Mouse (Mus musculus) layer of hippocampus, adult 18-20 months (tissue): ENCODE measurements around the gene Cd70. TPM values are rescaled to one million over a fixed set of nuclear protein-coding genes. Genes with fewer than 3 reads are reported as not detected.
A peak's percentile ranks its signal among the peaks of the same experiment; 100 is the strongest.

Experiments used
- DNase-seq, 2 experiments: peaks; one replicate each; pipeline ENCODE4 v3.0.0; 2022; ENCODE audit warnings: low spot score in 2 of 2
- long read RNA-seq: library from polyadenylated mRNA; stranded (forward); transcript quantifications from one replicate; pipeline ENCODE4 v2.0.0, GENCODE M21; 2021
- total RNA-seq, 2 experiments: library from RNA; stranded (reverse); gene quantifications; 2 replicates each; pipeline ENCODE4 v1.2.3; 2021

Cd70 gene
- under 1 TPM in 1 of 2 experiments, not detected in 1; 0.40 TPM for total RNA-seq
- long read RNA-seq: 0 reads

DNA sequence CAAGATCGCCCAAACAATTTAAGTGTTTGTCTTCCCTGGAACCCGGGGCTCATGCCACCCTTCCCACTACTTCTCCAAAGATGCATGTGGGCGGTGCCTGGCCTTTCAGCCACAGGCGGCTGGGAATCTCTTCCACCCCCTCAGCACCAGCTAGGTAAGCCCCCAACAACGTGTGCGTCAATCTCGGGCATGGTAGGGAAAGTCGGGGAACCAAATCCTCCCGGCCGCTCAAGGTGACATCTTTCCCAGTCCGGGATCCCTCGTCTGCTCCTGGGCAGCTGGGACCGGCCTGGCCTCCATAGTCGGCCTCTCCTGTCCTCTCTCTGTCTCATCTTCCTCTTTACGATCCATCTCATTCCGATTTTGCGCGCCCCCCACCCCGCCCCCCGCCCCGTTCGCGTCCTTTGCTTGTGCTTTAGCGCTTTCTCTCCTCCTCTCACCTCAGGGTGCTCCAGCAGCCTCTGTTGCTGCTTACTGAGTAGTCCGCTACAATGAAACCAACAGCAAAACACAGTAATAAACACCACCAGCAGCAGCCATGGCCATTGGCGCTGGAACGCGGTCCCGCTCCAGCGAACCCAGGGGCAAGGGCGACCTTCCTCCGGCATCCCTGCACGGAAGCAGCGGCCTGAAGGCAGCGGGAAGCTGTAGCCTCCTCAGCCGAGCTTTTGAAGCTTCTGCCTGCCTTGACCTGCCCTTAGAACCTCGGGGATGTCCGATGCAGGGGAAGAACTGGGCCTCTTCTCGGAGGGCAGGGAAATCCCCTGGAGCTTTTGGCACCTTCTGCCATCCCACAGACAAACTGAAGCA lies at the start of gene Cd70:
Gene Cd70, minus strand, starts transcription at position 784 of the 810 bp plus-strand sequence.
- DNase-seq: no peak

DNA sequence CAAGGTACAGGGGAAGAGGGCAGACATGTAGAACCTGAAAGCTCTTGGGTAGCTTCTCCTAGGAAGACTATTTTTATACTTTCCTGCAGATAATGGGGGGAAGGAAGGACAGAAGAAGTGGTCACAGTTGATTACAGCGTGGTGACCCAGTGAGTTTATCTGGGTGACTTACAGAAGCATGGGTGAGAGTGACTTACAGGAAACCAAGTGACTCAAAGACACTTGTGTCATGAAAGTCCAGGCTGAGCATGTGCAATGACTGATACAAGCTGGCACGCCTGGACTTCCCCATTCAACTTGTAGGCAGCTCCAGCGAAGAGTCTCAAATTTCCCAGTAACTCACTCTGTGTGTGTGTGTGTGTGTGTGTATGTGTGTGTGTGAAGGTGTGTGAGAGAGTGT lies 48.7 kb upstream of the Cd70 start:
- no peak for DNase-seq

DNA sequence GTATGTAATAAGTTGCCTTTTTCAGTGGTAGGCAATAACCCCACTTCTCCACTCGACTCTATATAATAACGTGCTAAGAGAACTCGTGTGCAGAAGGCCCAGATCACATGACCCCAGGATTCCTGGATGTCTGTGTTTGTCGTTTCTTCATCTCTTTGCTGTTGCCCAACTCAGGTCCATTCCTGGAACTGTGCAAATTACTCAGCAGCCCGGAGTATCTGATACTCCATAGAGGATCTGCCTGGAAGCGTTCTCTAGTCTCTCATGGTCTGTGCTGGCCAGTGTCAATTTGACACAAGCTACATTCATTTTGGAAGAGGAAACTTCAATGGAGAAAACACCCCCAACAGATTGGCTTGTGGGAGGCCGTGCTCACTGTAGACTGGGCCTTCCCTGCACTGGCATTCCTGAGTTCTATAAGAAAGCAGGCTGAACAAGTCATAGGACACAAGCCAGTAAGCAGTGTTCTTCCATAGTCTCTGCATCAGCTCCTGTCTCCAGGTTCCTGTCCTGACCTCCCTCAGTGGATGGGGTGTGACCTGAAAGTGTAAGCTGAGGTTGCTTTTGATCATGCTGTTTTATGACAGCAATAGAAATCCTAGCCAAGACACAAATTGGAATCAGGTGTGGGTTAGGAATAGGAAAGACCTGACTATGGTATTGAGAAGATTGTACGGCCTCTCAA lies 45.9 kb upstream of the Cd70 start:
- no peak for DNase-seq

DNA sequence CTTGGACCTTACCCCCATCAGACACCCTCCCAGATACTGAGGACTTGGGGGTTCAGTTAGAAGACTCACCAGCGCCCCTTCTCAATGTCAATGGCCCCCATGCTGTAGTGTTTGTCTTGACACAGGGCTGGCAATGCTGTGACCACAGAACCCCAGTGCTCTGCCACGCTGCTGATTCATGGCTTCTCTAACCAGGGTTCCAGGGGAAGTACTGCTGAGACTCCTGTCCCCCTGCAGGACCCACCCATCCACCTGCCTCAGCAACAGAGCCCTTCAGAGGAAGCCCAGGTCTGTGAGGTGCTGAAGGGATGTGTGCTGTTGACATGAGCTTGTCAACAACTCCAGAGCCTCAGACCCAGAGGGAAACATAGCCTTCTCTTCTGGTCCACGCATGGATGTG lies 45.2 kb upstream of the Cd70 start:
- DNase-seq: no peak

DNA sequence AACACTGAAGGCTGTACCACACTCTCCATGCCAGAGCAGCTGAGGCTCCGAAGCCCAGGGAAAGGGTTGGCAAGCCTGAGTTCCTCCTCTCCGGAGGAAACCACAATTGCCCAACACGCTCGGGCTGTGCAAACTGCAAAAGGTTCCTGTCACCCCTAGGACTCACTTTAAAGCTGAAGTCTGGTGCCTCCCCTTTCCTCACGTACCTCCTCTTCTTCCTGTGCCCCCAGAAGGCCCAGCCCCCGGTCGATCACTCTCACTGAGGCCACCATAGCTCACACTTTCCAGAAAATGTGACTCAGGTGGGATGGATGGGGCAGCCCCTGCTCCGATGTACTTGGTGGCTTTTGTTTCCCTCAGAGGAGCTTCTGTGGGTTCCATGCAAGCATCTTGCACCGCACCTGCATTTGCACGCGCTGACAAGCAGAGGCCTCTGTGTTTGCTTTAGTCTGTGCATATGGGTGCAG lies 44.5 kb upstream of the Cd70 start, which contains the start of gene Tnfsf14:
Gene Tnfsf14, minus strand, starts transcription at position 137 of the 467 bp plus-strand sequence.
- DNase-seq: no peak

DNA sequence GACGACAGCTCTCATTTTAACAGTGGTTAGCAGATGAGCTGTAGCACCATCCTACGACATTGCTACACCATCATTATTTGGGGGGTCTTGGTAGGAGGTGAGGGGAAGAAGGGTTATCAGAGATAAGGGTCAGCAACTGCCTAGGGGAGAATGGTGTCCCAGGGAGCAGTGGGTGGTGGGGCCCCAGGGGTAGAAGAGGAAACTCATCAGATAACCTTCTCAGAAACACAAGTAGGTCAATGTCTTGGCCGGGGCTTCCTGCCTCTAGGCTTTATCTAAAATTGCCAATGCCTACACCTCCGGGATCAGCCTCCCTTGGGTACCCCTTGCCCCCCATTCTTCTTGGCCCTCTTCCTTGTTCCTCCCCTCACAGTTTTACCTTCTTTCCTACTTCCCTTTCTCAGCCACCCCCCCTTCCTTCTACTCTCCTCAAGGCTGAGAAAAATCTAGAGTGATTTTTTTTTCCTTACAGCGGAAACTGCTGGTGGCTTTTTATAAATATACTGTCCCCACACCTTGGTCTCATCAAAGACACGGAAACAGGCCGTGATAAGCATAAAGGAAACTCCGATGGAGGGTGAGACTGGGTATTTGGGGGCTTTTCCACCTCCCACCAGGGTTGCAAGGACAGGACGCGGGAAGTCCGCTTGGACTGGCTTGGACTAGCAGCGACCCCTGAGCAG lies 39.1 kb upstream of the Cd70 start:
- DNase-seq: no peak

DNA sequence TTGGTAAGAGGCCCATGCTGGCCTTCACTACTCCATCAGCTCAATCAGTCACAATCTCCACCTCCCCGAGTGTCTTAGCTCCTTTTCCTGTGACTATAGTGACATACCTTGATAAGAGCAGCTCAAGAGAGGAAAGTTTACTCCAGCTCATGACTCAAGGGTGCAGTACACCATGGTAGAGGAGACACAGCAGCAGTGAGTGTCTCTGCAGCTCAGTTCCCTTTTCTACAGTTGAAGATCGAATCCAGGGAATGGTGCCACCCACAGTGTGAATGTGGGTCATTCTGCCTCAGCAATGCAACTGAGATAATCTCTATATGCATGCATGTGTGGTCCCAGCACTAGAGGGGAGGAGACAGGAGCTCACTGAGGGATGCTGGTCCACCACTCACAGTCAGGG lies 36.1 kb upstream of the Cd70 start:
- DNase-seq: no peak

DNA sequence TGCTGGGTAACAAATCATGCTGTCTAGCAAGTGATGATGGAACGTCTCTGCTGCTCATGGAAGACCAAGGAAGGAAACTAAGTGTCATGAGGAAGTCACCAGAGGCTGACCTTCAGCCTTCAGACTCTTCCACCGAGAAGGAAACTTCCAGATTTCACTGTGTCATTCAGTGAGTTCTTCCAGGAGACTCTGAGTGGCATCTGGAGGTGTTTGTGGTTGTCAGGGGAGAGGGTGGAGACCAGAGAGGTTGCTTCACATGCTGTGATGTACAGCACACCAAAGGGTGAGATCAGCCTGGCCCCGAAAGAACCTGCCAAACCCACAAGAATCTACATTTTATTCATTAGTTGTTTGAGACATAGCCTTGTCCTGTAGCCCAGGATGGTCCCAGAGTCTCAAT lies 33.3 kb upstream of the Cd70 start:
- DNase-seq: no peak

DNA sequence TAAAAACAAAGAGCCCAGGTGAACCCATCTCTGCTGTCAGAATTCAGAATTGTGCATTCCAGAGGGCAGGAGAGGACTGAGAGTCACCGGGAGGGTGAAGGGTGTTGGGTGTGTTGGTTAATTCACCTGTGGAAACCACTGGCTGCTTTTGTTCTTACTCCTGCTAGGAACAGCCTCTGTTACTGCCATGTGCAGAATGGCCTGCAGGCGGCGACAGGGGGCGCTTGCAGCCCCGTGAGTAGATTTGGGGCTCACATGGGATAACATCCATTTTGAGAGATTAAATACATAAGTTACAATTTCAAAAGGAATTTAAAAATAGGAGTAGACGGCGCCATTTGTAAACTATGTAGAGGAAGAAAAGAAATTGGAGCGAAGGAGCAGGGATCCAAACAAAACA lies 30.8 kb upstream of the Cd70 start:
- DNase-seq: peak in 1 of 2 experiments; percentile 16

DNA sequence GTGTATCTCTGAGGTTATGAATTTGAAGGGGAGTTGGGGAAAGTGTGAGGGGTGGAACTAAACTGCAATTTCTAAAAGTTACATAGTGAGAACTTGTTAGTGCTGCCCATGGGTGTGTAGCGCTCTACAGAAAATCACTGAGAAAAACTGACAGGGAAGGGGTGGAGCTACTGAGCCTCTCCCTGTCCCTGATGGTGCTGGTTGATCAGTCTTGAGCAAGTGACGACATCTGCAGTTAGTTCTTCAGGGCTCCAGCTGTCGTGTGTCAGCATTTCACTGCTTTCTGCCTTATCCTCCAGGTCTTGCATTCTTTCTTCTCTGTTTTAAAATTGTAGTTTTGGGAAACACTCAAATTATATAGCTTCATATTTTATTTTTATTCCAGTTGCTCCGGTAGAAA lies 23.8 kb upstream of the Cd70 start:
- no peak for DNase-seq

DNA sequence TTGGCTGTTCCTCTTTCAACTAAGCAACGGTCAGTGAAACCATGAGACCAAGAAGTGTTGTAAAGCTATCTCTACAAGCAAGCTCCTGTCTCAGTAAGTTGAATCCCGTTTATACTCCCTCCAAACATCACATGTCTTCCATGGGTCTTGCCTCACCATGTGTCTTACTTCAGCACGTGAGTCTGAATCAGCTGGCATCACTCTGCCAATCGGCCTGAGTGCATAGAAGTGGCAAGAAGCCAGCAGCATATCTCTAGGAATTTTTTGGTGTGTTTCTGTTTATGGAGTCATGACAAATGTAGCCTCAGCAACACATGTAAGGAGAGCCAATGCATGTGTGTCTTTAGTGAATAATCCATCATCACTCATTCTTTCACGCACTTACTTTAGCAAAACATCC lies 22.8 kb upstream of the Cd70 start:
- DNase-seq: no peak

DNA sequence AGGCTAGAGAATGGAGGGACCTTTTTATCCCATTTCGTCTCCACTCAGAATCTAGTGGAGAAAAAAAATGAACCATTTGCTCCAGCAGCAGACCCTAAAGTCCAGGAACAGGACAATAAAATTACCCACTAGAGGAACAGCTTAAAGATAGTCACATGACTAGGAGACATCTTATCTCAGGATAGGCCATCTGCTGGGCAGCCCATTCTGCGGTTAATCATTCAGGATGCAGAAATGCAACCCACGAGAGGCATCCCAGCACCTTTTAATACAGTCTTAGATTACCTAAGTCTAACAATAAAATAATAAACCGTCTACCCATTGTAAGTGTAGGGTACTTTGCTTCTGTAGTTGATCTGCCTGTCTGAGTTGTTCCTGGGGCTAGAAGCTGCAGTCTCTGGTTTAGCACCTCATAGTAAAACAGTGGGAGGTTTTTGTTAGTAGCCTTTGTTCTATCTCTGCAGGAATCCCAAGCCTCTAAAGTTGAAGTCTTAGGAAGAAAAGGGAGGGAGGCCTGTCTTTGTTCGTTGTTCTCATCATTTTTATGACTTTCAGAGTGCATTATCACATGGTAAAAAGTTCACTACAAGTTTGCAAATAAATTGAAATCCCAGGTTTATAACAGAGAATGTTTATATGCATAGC lies 21.2 kb upstream of the Cd70 start:
- DNase-seq: no peak

DNA sequence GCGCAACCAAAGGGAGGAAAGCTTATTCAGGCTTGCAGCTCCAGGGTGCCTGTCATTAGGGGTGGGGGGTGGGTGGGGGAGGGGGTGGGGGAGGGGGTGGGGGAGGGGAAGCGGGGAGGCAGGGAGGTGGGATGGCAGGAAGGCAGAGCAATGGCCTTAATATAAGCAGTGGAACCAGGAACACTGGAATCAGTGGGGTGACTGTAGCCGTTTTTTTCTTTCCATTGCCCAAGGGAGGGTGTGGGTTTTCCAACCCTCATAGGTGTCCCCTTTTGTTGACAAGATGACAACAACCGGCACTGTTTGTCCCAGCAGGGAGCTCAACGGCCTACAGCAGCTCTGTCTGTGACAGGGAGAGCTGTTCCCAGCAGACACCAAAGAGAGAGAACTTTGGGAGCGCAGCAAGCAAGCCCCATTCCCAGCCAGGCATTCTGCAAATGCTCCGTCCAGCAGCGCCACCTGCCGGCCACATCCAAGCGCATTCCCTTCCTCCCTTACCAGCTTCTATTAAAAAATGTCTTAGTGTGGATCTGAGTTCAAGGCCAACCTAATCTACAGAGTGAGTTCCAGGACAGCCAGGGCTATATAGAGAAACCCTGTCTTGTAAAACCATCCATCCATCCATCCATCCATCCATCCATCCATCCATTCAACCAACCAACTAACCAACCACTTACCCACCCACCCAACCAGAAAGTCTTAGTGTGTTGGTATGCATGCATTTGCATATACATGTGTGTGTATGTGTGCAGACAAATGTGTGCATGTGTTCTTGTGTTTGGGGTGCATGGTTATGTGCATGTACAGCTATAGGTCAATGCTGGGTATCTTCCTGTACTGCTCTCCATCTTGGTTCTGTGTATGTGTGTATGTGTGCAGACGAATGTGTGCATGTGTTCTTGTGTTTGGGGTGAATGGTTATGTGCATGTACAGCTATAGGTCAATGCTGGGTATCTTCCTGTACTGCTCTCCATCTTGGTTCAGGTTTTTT lies 17.5 kb upstream of the Cd70 start:
- peak; percentile 79 to 91 for DNase-seq

DNA sequence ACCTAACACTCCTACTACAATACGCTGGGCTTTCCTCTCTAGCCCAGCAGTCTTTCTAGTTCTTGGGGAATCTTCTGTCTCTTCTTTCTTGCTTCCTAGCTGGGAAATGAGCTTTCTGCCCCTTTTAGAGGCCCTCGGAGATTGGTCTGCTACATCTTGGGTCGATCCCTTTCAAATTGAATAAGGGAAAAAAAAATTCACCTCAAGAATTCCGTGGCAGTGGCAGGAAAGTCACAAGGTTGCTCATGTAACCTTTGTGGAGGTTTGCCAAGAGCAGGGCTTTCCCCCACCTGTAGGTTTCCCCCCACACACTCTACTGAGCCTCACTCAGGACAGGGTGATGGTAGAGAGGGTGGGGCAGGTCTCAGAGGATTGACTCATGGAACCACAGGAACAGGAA lies 4.2 kb upstream of the Cd70 start:
- no peak for DNase-seq

DNA sequence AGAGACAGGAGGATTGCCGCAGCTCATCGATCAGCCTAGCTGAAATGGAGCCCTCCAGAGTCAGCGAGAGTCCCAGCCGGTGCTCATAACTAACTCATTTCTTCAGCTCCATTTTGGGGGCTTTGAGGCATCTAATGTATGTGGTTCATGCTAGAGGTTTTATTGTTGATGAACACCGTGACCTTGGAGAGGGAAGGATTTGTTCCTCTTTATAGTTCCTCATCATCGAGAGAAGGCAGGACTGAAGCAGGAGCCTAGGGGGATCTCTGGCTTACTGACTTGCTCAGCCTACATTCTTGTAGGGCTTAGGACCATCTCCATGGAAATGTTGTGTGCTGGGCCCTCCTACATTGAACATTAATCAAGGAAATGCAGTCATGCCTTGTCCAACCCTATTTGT lies 3.4 kb upstream of the Cd70 start:
- no peak for DNase-seq

DNA sequence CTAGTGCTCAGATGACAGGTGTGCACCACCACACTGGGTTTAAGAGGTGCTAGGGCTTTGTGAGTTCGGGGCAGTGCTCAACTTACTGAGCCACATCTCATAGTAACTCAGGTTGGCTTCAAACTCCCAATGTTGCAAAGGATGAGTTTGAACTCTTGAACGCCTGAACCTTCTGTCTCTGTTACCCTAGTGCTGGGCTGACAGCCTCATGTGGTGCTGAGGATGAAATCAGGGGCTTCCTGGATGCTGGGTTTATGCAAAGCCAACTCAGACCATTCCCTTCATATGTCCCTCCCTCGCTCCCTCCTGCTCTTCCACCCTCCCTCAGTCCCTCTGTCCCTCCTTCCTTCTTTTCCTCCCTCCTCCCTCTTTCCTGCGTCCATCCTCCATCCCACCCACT lies 1.2 kb downstream of the Cd70 start:
- DNase-seq: no peak

DNA sequence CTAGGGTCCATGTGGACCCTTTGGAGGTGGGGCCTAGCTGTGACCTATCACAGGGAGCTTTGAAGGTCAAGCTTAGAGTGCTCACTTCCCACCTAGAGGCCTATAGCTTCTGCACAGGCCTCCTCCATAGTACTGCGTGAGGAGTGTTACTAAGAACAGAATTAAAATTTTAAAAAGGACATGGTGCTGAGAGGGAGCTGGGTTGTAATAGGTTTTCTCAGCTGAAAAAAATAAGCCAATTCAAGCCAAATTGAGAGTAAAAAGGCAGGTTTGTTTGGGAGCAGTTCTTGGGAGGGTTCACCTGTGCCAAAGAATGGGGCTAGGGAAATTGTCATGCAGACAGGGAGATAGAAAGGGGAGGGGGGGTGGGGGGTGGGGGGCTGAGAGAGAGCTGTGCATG lies 4.5 kb downstream of the Cd70 start:
- DNase-seq: no peak

DNA sequence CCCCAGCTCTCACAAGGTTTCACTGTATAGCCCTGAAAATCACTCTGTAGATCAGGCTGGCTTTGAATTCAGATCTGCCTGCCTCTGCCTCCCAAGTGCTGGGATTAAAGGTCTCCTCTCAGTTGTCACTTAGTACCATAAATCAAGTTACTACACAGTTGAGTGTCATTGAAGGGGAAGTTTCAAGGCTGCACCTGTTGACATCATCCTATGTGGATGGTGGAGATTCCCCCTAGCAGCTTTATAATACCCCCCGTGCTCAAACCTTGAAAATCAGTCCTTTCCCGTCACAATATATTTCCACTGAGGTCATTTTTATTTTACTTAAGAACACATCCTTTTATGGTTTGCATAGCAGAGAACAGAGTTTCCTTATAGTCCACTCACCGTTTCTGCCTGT lies 5.9 kb downstream of the Cd70 start:
- no peak for DNase-seq

DNA sequence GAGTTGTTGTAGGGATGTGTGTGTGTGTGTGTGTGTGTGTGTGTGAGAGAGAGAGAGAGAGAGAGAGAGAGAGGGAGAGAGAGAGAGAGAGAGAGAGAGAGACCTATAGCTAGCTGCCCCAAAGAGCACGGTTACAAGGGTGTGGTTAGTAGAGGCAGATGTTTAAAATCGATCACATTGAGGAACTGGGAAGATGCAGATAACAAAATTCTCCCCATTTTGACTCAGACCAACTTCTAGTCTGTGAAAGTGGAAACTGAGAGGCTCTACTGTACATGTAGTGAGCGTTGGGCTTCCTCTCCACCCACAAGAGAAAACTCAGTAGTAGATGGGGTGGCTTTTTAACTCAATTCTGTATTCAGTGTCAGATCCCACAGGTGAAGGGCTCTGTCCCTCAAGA lies 9.9 kb downstream of the Cd70 start:
- DNase-seq: no peak

DNA sequence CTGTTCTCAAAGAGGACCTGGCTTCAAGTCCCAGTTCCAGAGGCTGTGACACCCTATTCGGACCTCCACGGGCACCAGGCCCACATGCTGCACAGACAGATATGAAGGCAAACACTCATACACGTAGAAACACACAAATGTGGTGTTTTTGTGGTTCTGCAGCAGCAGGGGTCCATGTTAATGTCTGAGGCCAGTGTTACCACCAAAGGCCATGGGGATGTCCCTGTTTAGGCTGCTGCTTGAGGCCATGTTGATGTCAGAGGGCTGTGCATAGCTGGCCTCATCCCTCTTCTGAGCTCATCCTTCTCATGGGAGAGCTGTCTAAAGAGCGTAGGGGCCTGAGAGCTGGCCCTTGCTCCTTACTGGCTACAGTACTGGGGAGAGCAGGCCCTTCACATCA lies 10.9 kb downstream of the Cd70 start:
- no peak for DNase-seq
